In the genomic region with DNA sequence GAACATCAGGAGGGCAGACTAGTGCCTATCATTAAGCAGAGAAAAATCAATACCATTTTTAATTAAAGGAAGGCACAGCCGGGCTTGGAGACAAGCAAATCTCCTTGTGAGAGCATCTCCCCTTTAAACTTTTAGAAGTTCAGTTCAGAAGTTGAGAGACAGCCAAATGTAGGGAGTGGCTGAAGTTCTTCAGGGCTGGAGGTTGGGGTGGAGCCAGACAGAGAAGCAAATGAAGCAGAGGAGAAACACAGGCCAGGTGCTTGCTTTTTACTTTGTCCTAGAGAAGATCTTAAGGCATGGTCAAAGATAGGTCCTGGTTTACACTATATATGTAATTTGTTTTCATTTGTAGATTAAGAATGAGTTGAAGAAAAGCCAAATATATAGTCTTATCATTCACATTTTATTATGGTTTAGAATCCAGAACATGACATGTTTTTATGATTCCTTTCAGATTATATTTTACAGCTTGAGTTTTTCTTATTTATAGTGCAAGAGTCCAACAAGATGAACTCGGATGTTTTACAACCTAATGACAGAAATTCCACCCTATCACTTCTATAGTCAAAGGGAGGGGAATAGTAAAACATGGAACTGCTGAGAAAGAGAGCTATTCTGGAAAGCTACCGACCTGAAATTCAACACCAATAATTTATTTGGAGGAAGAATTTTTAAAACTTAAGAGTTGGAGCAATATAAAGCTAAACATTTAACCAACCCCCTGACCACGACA, we compare ENCODE assay signal across 24 mouse cellular contexts. TPM values are rescaled to one million over a fixed set of nuclear protein-coding genes. Genes with fewer than 3 reads are reported as not detected.
A peak's percentile ranks its signal among the peaks of the same experiment; 100 is the strongest.
DNase-seq lines count a peak whose midpoint lies in the region; ATAC-seq and TF ChIP-seq lines count a peak whose summit lies in the region.
"Had no signal": no experiment of that assay in that cellular context is flagged by ENCODE, and none has a peak within 500 bp of the region (broad histone marks: within the 10 kb centered on the region; RNA-seq: fewer than 3 reads in every experiment).

No protein-coding gene starts in this region.

- peak; percentile 27 for DNase-seq in limb, embryonic 14.5 days (ENCODE audit: low spot score)
- DNase-seq in limb, embryonic 10.5 days (ENCODE audit: low spot score) = no peak
- no peak for DNase-seq in testis, postnatal 10 days (ENCODE audit: low spot score)
- no peak for DNase-seq in left cerebral cortex, postnatal 36 days (ENCODE audit: low spot score in 2 of 2)
- DNase-seq in right cerebral cortex, adult 2 months (ENCODE audit: low spot score in 2 of 2) = no peak
- DNase-seq: adrenal gland, postnatal 14 days; B cell, adult 2 months; cerebellum, adult 18-20 months; cerebellum, adult 9-11 months; cerebellum, postnatal 36 days; gastrocnemius, adult 2 months; gastrocnemius, postnatal 25 days had no signal

- H3K4me2 ChIP-seq in limb, embryonic 14.5 days (replicated peaks; ENCODE audit: low read depth, low read length, severe bottlenecking) = no peak overlapping the region
- H3K4me2 ChIP-seq in intestine, embryonic 16.5 days (ENCODE audit: low read depth, low read length) = no peak overlapping the region
- H3K4me2 ChIP-seq: forebrain, embryonic 13.5 days; heart, embryonic 12.5 days; hindbrain, embryonic 14.5 days had no signal

- no peak overlapping the region for H3K4me3 ChIP-seq in limb, embryonic 14.5 days (replicated peaks; ENCODE audit: low read length)
- no peak overlapping the region for H3K4me3 ChIP-seq in limb, embryonic 10.5 days
- peak overlapping the region; percentile 4; the same call in 1 of the 2 replicates for H3K4me3 ChIP-seq in testis, adult 2 months (ENCODE audit: control insufficient read depth, low read depth, low read length)
- no peak overlapping the region for H3K4me3 ChIP-seq in intestine, embryonic 16.5 days (ENCODE audit: low read length)
- H3K4me3 ChIP-seq: embryonic facial prominence, embryonic 10.5 days; forebrain, embryonic 13.5 days; gastrocnemius, adult 2 months; heart, embryonic 12.5 days; hindbrain, embryonic 10.5 days had no signal

- intact Hi-C loops in left cerebral cortex, postnatal 36 days (cut with DNase I) = no loop called here

- 59% methylated on average over 4 of the region's 4 CpGs for WGBS in limb, embryonic 14.5 days
- 68% methylated on average over 4 of the region's 4 CpGs for WGBS in limb, embryonic 10.5 days
- 31% methylated on average over 4 of the region's 4 CpGs for WGBS in intestine, embryonic 16.5 days

- peaks cover 24% of the 10 kb centered on the region for H3K9me3 ChIP-seq in limb, embryonic 14.5 days (ENCODE audit: control insufficient read depth, low read length)
- H3K9me3 ChIP-seq in limb, embryonic 10.5 days (replicated peaks) = peaks cover 17% of the 10 kb centered on the region; the same call in 1 of the 2 replicates
- peaks cover 12% of the 10 kb centered on the region for H3K9me3 ChIP-seq in intestine, embryonic 16.5 days (ENCODE audit: control insufficient read depth, low read length)

- H3K9ac ChIP-seq in limb, embryonic 14.5 days (ENCODE audit: low read depth, low read length, severe bottlenecking) = no peak overlapping the region
- no peak overlapping the region for H3K9ac ChIP-seq in intestine, embryonic 16.5 days (ENCODE audit: low read depth, low read length)
- H3K9ac ChIP-seq: forebrain, embryonic 13.5 days; heart, embryonic 12.5 days; hindbrain, embryonic 14.5 days had no signal

- no peaks in the 10 kb centered on the region for H3K36me3 ChIP-seq in limb, embryonic 14.5 days (ENCODE audit: control insufficient read depth, insufficient read depth, low read length)
- peaks cover 4% of the 10 kb centered on the region; the same call in 1 of the 2 replicates for H3K36me3 ChIP-seq in limb, embryonic 10.5 days
- no peaks in the 10 kb centered on the region; the same call in 1 of the 2 replicates for H3K36me3 ChIP-seq in testis, adult 2 months (ENCODE audit: control insufficient read depth, insufficient read depth, low read length)
- H3K36me3 ChIP-seq in intestine, embryonic 16.5 days (ENCODE audit: control insufficient read depth, insufficient read depth, low read length) = no peaks in the 10 kb centered on the region
- H3K36me3 ChIP-seq: G1E; heart, embryonic 12.5 days had no signal

- H3K4me1 ChIP-seq in limb, embryonic 14.5 days (ENCODE audit: control insufficient read depth, insufficient read depth, low read length) = no peaks in the 10 kb centered on the region
- H3K4me1 ChIP-seq in limb, embryonic 10.5 days = no peaks in the 10 kb centered on the region
- H3K4me1 ChIP-seq in testis, adult 2 months (ENCODE audit: control insufficient read depth, insufficient read depth, low read length) = 0 out of 2 replicates have a peak, but pooled peaks cover 2% of the 10 kb centered on the region
- no peaks in the 10 kb centered on the region; the same call in none of the 2 replicates for H3K4me1 ChIP-seq in intestine, embryonic 16.5 days (ENCODE audit: control insufficient read depth, insufficient read depth, low read length)
- H3K4me1 ChIP-seq: embryonic facial prominence, embryonic 10.5 days; forebrain, embryonic 13.5 days; heart, embryonic 12.5 days; hindbrain, embryonic 10.5 days had no signal

- TF ChIP-seq CTCF in testis, adult 2 months (IDR thresholded peaks at IDR 0.05; ENCODE audit: control insufficient read depth, insufficient read depth, insufficient replicate concordance, low read depth, low read length) = no peak

- no peak for TF ChIP-seq POLR2A in limb, embryonic 14.5 days (IDR thresholded peaks at IDR 0.05; ENCODE audit: borderline replicate concordance, extremely low read depth, insufficient read depth, insufficient read length)
- TF ChIP-seq POLR2A in testis, adult 2 months (IDR thresholded peaks at IDR 0.05; ENCODE audit: control insufficient read depth, low read depth, low read length) = no peak

- no peak overlapping the region for H3K27ac ChIP-seq in limb, embryonic 14.5 days (replicated peaks; ENCODE audit: low read depth, low read length)
- H3K27ac ChIP-seq in limb, embryonic 10.5 days = no peak overlapping the region
- no peak overlapping the region for H3K27ac ChIP-seq in testis, adult 2 months (ENCODE audit: control insufficient read depth, insufficient read depth, low read depth, low read length)
- H3K27ac ChIP-seq in intestine, embryonic 16.5 days (ENCODE audit: low read length) = no peak overlapping the region
- H3K27ac ChIP-seq: embryonic facial prominence, embryonic 10.5 days; forebrain, embryonic 13.5 days; gastrocnemius, adult 2 months; hindbrain, embryonic 10.5 days; hindbrain, embryonic 14.5 days had no signal

- ATAC-seq in limb, embryonic 14.5 days (ENCODE audit: low FRiP score, low read depth) = no peak
- peak; percentile 93 for ATAC-seq in intestine, embryonic 16.5 days
- ATAC-seq: CD4-positive, CD25-positive, alpha-beta regulatory T cell, adult 4 months; forebrain, embryonic 13.5 days had no signal

- no peaks in the 10 kb centered on the region for H3K27me3 ChIP-seq in limb, embryonic 14.5 days (ENCODE audit: control insufficient read depth, insufficient read depth, low read length)
- no peaks in the 10 kb centered on the region for H3K27me3 ChIP-seq in limb, embryonic 10.5 days (ENCODE audit: low read depth, poor library complexity, severe bottlenecking)
- H3K27me3 ChIP-seq in testis, adult 2 months (ENCODE audit: control insufficient read depth, insufficient read depth, low read length) = no peaks in the 10 kb centered on the region
- no peaks in the 10 kb centered on the region for H3K27me3 ChIP-seq in intestine, embryonic 16.5 days (replicated peaks; ENCODE audit: control insufficient read depth, insufficient read depth, low read length)
- H3K27me3 ChIP-seq: forebrain, embryonic 13.5 days; heart, embryonic 12.5 days had no signal

RNA-seq across cellular contexts. Expression of gene D1Pas1, which starts 2.9 kb away (rescaled TPM):
- polyA plus RNA-seq in limb, embryonic 14.5 days (2012; rRNA removed) = 0.01 and 0.03 TPM in 2 replicates
- 0.06 and 0.07 TPM in 2 replicates for polyA plus RNA-seq in limb, embryonic 14.5 days (2014; fragmentation: Nextera tagmentation; extraction: Ambion mirVana)
- polyA plus RNA-seq in limb, embryonic 10.5 days (2016; fragmentation: Nextera tagmentation; extraction: Ambion mirVana) = 0.09 and 0.16 TPM in 2 replicates
- 68.2 and 77.4 TPM in 2 replicates for polyA plus RNA-seq in testis, adult 2 months (2012; rRNA removed)
- polyA plus RNA-seq in intestine, embryonic 16.5 days (2015; fragmentation: Nextera tagmentation; extraction: Ambion mirVana) = 0.04 and 0.06 TPM in 2 replicates
- not detected for total RNA-seq in left cerebral cortex, postnatal 36 days (2021)
- total RNA-seq: adrenal gland, postnatal 14 days; gastrocnemius, adult 2 months; gastrocnemius, postnatal 25 days; granulocyte monocyte progenitor cell, adult 5-6 weeks; heart, adult 8-10 months had no signal
- polyA plus RNA-seq: CD4-positive, CD25-positive, alpha-beta regulatory T cell, adult 4 months; embryonic facial prominence, embryonic 14.5 days; forebrain, embryonic 13.5 days; G1E had no signal

Comparison
In these comparisons a context has a peak if more than half of its experiments do, and no peak if none do; other contexts are left out.
1. RNA of gene D1Pas1, which starts 2.9 kb away (polyA plus RNA-seq): 68.2 to 77.4 TPM in testis, adult 2 months; 0.09 to 0.16 TPM in limb, embryonic 10.5 days, 0.01 to 0.07 TPM in limb, embryonic 14.5 days and 0.04 to 0.06 TPM in intestine, embryonic 16.5 days; every median in the first group is over 10 times any median in the second.